Mouse (Mus musculus): ENCODE data around the gene Ehd2.

DNA sequence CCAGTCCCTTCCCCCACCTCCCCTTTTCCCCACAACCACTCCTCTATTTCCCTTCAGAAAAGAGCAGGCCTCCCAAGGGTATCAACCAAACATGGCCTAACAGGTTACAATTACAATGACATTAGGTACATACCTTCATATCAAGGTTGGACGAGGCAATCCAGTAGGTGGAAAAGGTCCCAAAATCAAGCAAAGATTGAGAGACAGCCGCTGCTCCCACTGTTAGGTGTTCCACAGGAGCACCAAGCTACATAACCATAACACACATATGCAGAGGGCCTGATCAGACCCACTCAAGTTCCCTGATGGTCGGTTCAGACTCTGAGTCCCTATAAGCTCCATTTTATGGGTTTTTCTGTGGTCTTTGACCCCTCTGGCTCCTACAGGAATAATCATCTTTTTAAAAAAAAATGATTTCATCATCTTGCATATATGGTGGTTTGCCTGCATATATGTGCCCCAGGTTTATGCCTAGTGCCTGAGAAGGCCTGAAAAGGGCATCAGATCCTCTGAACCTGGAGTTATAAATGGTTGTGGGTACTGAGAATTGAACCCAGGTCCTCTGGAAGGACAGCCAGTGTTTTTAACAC is 51.1 kb downstream of the Ehd2 start:
- TF ChIP-seq TAL1 (conservative IDR thresholded peaks at IDR 0.05; ENCODE audit: low read depth, low read length) (no peak), CTCF (IDR thresholded peaks at IDR 0.05; ENCODE audit: low read depth, low read length) (no peak), POLR2AphosphoS5 (IDR thresholded peaks at IDR 0.05; ENCODE audit: insufficient replicate concordance, low read depth, low read length) (no peak)
